Mouse (Mus musculus): Measurements from ENCODE around the gene Wnt11.

DNA sequence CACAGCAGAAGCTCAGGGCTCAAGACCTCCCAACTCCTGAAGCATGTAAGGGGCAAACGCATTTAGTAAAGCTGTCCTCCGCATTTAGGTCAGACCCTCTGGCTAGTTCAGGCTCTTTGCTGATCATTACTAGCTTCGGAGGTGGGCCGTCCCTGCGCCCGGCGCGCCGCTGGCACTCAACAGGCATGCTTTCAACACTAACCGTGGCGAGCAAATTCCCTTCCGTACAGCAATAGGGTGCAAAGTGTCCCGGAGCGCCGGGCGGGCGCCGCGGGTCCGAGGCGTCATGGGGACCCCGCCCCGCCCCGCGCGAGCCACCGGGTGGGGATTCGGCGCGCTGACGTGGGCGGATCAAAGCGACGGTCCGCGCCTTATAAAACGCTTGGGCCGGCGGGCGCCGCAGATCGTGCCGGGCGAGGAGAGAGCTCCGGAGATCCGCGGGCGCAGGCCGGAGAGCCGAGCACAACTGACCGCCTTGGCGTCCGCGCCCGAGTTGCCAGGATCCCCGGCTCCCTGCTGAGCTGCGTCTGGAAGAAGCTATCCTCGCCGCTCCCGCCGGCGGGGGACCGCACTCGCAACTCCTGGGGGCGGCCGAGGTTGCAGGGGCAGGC is at the start of gene Wnt11:
- TF ChIP-seq CTCF (conservative IDR thresholded peaks at IDR 0.05; ENCODE audit: insufficient read depth, insufficient read length, low read depth, low read length) (no peak), POLR2A (IDR thresholded peaks at IDR 0.05; ENCODE audit: low read depth, low read length) (no peak)

All from kidney, adult 2 months (tissue).